Mouse (Mus musculus) spleen, adult 2 months (tissue): Measurements from ENCODE around the gene Gid4.

Source experiments
- CTCF ChIP-seq: fragments of 200-500 bp; IDR thresholded peaks from 2 replicates; pipeline ENCODE4 v1.5.1; 2011; ENCODE audit warnings: mild to moderate bottlenecking, inconsistent platforms; ENCODE audit not compliant: insufficient read depth, insufficient read length, insufficient replicate concordance; ENCODE audit errors: extremely low read depth
- POLR2A ChIP-seq: fragments of 200-500 bp; IDR thresholded peaks from 2 replicates; pipeline ENCODE4 v1.6.1; 2011; ENCODE audit warnings: low read depth, low read length, inconsistent platforms

DNA sequence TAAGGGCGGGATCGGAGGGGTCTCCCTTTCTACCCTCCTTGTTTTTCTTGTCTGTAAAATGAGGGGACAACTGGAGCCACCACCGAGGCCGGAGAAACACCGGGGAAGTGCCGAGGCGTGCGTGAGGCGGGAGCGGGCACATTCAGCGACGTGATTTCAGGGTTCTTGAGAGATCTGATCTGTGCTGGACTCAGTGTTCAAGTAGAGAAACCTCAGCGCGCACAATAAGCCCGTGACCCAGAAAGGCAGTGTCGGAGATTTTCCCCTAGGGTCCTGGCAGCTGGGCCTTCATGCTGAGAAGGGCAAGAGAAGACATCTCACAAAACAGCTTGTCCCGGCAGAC, 37.8 kb downstream of the Gid4 start:
- no peak for TF ChIP-seq POLR2A
- no peak for TF ChIP-seq CTCF
